Mouse (Mus musculus) megakaryocyte, embryonic 14.5 days (primary cell): Measurements from ENCODE around the gene Zfand3. TPM values are rescaled to one million over a fixed set of nuclear protein-coding genes. Genes with fewer than 3 reads are reported as not detected.

Experiments used
- H3K27me3 ChIP-seq: replicated peaks from 2 replicates; pipeline ENCODE3; 2012; ENCODE audit warnings: inconsistent platforms
- H3K36me3 ChIP-seq: replicated peaks from 2 replicates; pipeline ENCODE3; 2012; ENCODE audit warnings: low read length, inconsistent platforms, mixed read lengths
- H3K4me1 ChIP-seq: 2 replicates; pipeline ENCODE4 v1.6.1; 2012; ENCODE audit warnings: inconsistent platforms
- H3K4me3 ChIP-seq: replicated peaks from 2 replicates; pipeline ENCODE3; 2012; ENCODE audit warnings: moderate library complexity, mild to moderate bottlenecking, inconsistent platforms
- H3K9me3 ChIP-seq: 2 replicates; pipeline ENCODE4 v1.6.1; 2012; ENCODE audit warnings: inconsistent platforms
- FLI1 ChIP-seq: IDR thresholded peaks from 2 replicates; pipeline ENCODE4 v1.6.1; 2012; ENCODE audit warnings: low read length, inconsistent platforms, mixed read lengths
- GATA1 ChIP-seq: IDR thresholded peaks from 3 replicates; pipeline ENCODE4 v1.6.1; 2012; ENCODE audit warnings: mixed read lengths, low read length, inconsistent platforms, borderline replicate concordance
- polyA plus RNA-seq: library from polyadenylated mRNA; stranded (reverse); fragments of >175 nt; gene quantifications from 2 replicates; pipeline ENCODE4 v1.2.3, GENCODE M21; 2012; ENCODE audit warnings: low replicate concordance; ENCODE audit not compliant: insufficient read depth

The Zfand3 gene
- polyA plus RNA-seq, 1 experiment = 157 TPM

- peaks cover 8% of the 10 kb centered on the region for H3K9me3 ChIP-seq
- H3K27me3 ChIP-seq = peaks cover 44% of the 10 kb centered on the region
- H3K4me3 ChIP-seq = no peak overlapping the region
- peaks cover 40% of the 10 kb centered on the region for H3K4me1 ChIP-seq
- TF ChIP-seq GATA1 (no peak), FLI1 (no peak)
- no peaks in the 10 kb centered on the region for H3K36me3 ChIP-seq
Measured at GRCm38 (mm10) chr17:29979841-29980240, 24.7 kb upstream of the Zfand3 start.

GRCm38 (mm10) chr17:29981568-29981967, 23.0 kb upstream of the Zfand3 start:
- Histone ChIP-seq H3K9me3 (peaks cover 8% of the 10 kb centered on the region), H3K4me3 (no peak overlapping the region), H3K4me1 (peaks cover 26% of the 10 kb centered on the region), H3K27me3 (peaks cover 43% of the 10 kb centered on the region), H3K36me3 (no peaks in the 10 kb centered on the region)
- TF ChIP-seq FLI1 (no peak), GATA1 (no peak)

GRCm38 (mm10) chr17:29983190-29983589, 21.3 kb upstream of the Zfand3 start:
- Histone ChIP-seq H3K27me3 (peaks cover 42% of the 10 kb centered on the region), H3K36me3 (no peaks in the 10 kb centered on the region), H3K4me3 (no peak overlapping the region), H3K4me1 (peaks cover 29% of the 10 kb centered on the region), H3K9me3 (peaks cover 8% of the 10 kb centered on the region)
- no peak for TF ChIP-seq FLI1
- no peak for TF ChIP-seq GATA1

- Histone ChIP-seq H3K9me3 (peaks cover 8% of the 10 kb centered on the region), H3K27me3 (peaks cover 35% of the 10 kb centered on the region), H3K4me3 (no peak overlapping the region), H3K36me3 (no peaks in the 10 kb centered on the region), H3K4me1 (peaks cover 37% of the 10 kb centered on the region)
- TF ChIP-seq FLI1 = no peak
Measured at GRCm38 (mm10) chr17:29984931-29985330, 19.6 kb upstream of the Zfand3 start.

- peaks cover 8% of the 10 kb centered on the region for H3K9me3 ChIP-seq
- no peak for TF ChIP-seq FLI1
- peaks cover 35% of the 10 kb centered on the region for H3K27me3 ChIP-seq
- H3K36me3 ChIP-seq = no peaks in the 10 kb centered on the region
- H3K4me1 ChIP-seq = peaks cover 39% of the 10 kb centered on the region
- H3K4me3 ChIP-seq = no peak overlapping the region
Measured at GRCm38 (mm10) chr17:29985534-29985933, 19.0 kb upstream of the Zfand3 start.

GRCm38 (mm10) chr17:29988141-29988540, 16.4 kb upstream of the Zfand3 start:
- Histone ChIP-seq H3K36me3 (no peaks in the 10 kb centered on the region), H3K27me3 (peaks cover 24% of the 10 kb centered on the region), H3K9me3 (no peaks in the 10 kb centered on the region), H3K4me1 (peaks cover 53% of the 10 kb centered on the region), H3K4me3 (no peak overlapping the region)
- TF ChIP-seq GATA1 (no peak), FLI1 (no peak)

GRCm38 (mm10) chr17:29989653-29990052, 14.9 kb upstream of the Zfand3 start:
- H3K27me3 ChIP-seq = peaks cover 20% of the 10 kb centered on the region
- peaks cover 61% of the 10 kb centered on the region for H3K4me1 ChIP-seq
- TF ChIP-seq FLI1 (no peak), GATA1 (no peak)
- no peaks in the 10 kb centered on the region for H3K9me3 ChIP-seq
- H3K36me3 ChIP-seq = no peaks in the 10 kb centered on the region
- no peak overlapping the region for H3K4me3 ChIP-seq

GRCm38 (mm10) chr17:29990136-29990535, 14.4 kb upstream of the Zfand3 start:
- Histone ChIP-seq H3K27me3 (peaks cover 17% of the 10 kb centered on the region), H3K36me3 (no peaks in the 10 kb centered on the region), H3K4me1 (peaks cover 57% of the 10 kb centered on the region), H3K9me3 (no peaks in the 10 kb centered on the region), H3K4me3 (no peak overlapping the region)
- TF ChIP-seq GATA1 = no peak

GRCm38 (mm10) chr17:29990845-29991244, 13.7 kb upstream of the Zfand3 start:
- H3K4me3 ChIP-seq = no peak overlapping the region
- no peak for TF ChIP-seq GATA1
- no peak for TF ChIP-seq FLI1
- peaks cover 57% of the 10 kb centered on the region for H3K4me1 ChIP-seq
- no peaks in the 10 kb centered on the region for H3K36me3 ChIP-seq
- H3K9me3 ChIP-seq = no peaks in the 10 kb centered on the region
- peaks cover 16% of the 10 kb centered on the region for H3K27me3 ChIP-seq

GRCm38 (mm10) chr17:29993488-29993887, 11.0 kb upstream of the Zfand3 start:
- no peaks in the 10 kb centered on the region for H3K9me3 ChIP-seq
- TF ChIP-seq GATA1 = no peak
- no peak for TF ChIP-seq FLI1
- H3K4me3 ChIP-seq = no peak overlapping the region
- H3K27me3 ChIP-seq = peaks cover 16% of the 10 kb centered on the region
- no peaks in the 10 kb centered on the region for H3K36me3 ChIP-seq
- peaks cover 47% of the 10 kb centered on the region for H3K4me1 ChIP-seq

- no peaks in the 10 kb centered on the region for H3K9me3 ChIP-seq
- H3K4me1 ChIP-seq = peaks cover 42% of the 10 kb centered on the region
- H3K36me3 ChIP-seq = no peaks in the 10 kb centered on the region
- H3K27me3 ChIP-seq = peaks cover 19% of the 10 kb centered on the region
- no peak for TF ChIP-seq FLI1
- no peak for TF ChIP-seq GATA1
- no peak overlapping the region for H3K4me3 ChIP-seq
Measured at GRCm38 (mm10) chr17:29994011-29994410, 10.5 kb upstream of the Zfand3 start.

GRCm38 (mm10) chr17:29994459-29994858, 10.1 kb upstream of the Zfand3 start:
- Histone ChIP-seq H3K27me3 (peaks cover 23% of the 10 kb centered on the region), H3K36me3 (no peaks in the 10 kb centered on the region), H3K4me1 (peaks cover 38% of the 10 kb centered on the region), H3K9me3 (no peaks in the 10 kb centered on the region), H3K4me3 (no peak overlapping the region)
- TF ChIP-seq GATA1 = no peak
- TF ChIP-seq FLI1 = no peak
